Mouse (Mus musculus): ENCODE data around the gene Oosp2. TPM values are rescaled to one million over a fixed set of nuclear protein-coding genes. Genes with fewer than 3 reads are reported as not detected.
A peak's percentile ranks its signal among the peaks of the same experiment; 100 is the strongest.

Oosp2 gene
- total RNA-seq, 2 experiments from 2014 or later = not detected

DNA sequence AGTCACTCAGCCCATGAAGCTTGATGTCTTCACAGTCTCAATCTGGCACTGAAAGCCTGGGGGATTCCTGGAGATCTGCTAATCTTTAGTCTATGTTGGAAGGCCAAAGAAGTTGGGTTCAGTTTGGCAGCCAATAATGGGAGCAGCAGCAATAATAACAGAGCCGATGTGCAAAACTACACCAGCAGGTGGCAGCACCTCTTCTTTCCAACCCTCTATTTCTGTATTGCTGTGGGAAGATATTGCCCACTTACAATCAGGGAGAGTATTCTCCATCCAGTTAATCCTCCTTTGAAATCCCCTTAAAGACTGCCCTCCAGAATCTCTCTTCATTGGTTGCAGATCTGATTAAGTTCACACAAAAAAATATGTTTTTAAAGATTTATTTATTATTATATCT is 52.2 kb downstream of the Oosp2 start:
- DNase-seq (ENCODE audit: low spot score in 2 of 2) = peak in 1 of 2 experiments; percentile 46

DNA sequence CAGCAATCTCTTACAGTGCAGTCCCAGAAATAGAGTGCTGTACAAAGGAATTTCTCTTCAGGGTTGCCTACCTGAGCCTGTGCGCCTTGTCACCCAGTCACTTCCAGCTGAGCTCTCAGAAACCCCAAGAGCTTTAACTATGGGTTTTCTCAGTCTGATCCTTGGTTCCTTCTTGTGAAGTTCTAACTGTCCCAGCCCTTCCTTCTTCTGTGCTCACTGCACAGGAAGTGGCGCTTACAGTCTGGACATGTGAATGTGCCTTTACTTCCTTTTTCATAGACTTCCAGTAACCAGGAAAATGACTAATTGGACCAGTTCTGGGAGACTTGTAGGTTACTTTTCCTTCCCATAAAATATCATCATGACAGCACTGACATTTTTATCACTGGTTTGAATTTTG is 55.8 kb downstream of the Oosp2 start, which contains the start of gene Ms4a6d:
Ms4a6d (minus strand) TSS at position 247 of the 400 bp plus-strand sequence.
- DNase-seq (ENCODE audit: low spot score in 2 of 2) = no peak

DNA sequence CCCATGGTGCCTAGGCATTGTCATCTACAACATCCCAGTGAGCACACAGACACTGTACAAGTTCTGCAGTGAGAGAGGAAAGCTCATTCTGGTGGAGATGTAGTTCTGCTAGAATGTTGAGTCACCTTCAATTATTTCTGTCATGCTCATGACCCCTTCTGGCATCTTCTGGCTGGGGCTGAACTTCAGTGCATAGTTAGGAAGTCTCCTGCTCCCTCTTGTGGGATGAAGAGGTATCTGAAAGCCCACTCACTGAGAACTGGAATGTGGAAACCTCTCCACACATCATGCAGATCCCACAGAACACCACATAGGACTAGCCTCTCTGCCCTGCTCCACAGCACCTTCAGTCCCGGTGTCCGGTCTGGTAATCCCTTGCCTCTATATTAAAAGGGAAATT is 58.3 kb downstream of the Oosp2 start:
- DNase-seq (ENCODE audit: low spot score in 2 of 2) = peak in 1 of 2 experiments; percentile 71

DNA sequence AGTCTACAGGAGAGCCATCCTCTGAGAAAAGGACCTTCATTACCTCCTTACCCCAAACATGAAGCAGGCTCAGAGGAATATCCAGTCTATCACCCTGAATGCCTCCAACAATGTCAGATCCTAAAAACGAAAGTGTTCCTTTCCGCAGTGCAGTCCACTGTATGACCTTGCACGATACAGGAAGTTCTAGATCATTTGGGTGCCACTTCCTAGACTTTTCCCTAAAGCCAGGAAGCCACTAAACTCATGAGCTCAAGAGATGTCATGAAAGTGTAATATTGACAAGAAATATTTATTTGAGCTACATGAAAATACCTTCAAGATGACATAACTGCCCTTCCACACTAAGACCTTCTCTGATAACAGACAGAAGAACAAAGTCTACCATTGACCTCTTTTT is 59.0 kb downstream of the Oosp2 start:
- DNase-seq (ENCODE audit: low spot score in 2 of 2) = no peak

Other genes starting within 250 kb of the Oosp2 start
- not detected for gene Ms4a4b, start 217.0 kb downstream of the Oosp2 start, total RNA-seq (2021)
- 1 to 10 TPM; 1.3 to 1.8 TPM for gene Ms4a6c, start 191.2 kb downstream of the Oosp2 start, total RNA-seq (2021)
- under 1 TPM in 1 of 2 experiments, not detected in 1; 0.20 TPM for gene Gm8369, start 174.6 kb downstream of the Oosp2 start, total RNA-seq (2021)
- 1 to 10 TPM; 1.2 to 2.1 TPM for gene Ms4a6b, start 144.0 kb downstream of the Oosp2 start, total RNA-seq (2021)
- gene Ms4a4d, start 123.8 kb downstream of the Oosp2 start, total RNA-seq (2021) = not detected
- 1 to 10 TPM; 1.4 TPM for gene Ms4a6d, start 55.7 kb downstream of the Oosp2 start, total RNA-seq (2021)
- gene Ms4a2, start 36.8 kb downstream of the Oosp2 start, total RNA-seq (2021) = not detected
- gene Ms4a3, start 19.7 kb downstream of the Oosp2 start, total RNA-seq (2021) = not detected
- gene Oosp1, start 30.6 kb upstream of the Oosp2 start, total RNA-seq (2021) = not detected
- not detected for gene Oosp3, start 36.5 kb upstream of the Oosp2 start, total RNA-seq (2021)
- not detected for gene Gif, start 87.0 kb upstream of the Oosp2 start, total RNA-seq (2021)
- gene Mrpl16, start 109.8 kb upstream of the Oosp2 start, total RNA-seq (2021) = 10 to 100 TPM; 35.3 to 36.1 TPM
- gene Stx3, start 158.8 kb upstream of the Oosp2 start, total RNA-seq (2021) = 10 to 100 TPM; 28.2 to 30.0 TPM
- not detected for gene Olfr1417, start 178.7 kb upstream of the Oosp2 start, total RNA-seq (2021)
- not detected for gene Olfr1418, start 200.5 kb upstream of the Oosp2 start, total RNA-seq (2021)
- gene Olfr1419, start 214.5 kb upstream of the Oosp2 start, total RNA-seq (2021) = not detected
- not detected for gene Olfr1420, start 226.0 kb upstream of the Oosp2 start, total RNA-seq (2021)

Measured in layer of hippocampus, adult 18-20 months (tissue).